Mouse (Mus musculus) heart, embryonic 11.5 days (tissue): ENCODE measurements around the gene Trank1. TPM values are rescaled to one million over a fixed set of nuclear protein-coding genes. Genes with fewer than 3 reads are reported as not detected.

Experiments
- ATAC-seq: fragments of 200-750 bp; cut with Nextera tagmentation; replicated peaks from 2 replicates; pipeline ENCODE4 v1.8.0; 2017; ENCODE audit warnings: moderate library complexity; ENCODE audit not compliant: insufficient number of reproducible peaks, low FRiP score, low TSS enrichment
- H3K27ac ChIP-seq: fragments of 300-500 bp; sonication (generic); 2 replicates; pipeline ENCODE4 v1.5.1; 2014; ENCODE audit warnings: mild to moderate bottlenecking, low read depth, low read length
- H3K27me3 ChIP-seq: fragments of 300-500 bp; sonication (generic); 2 replicates; pipeline ENCODE4 v1.6.1; 2014; ENCODE audit warnings: mild to moderate bottlenecking, low read length, mixed read lengths; ENCODE audit not compliant: control insufficient read depth, insufficient read depth
- H3K36me3 ChIP-seq: fragments of 300-500 bp; sonication (generic); 2 replicates; pipeline ENCODE4 v1.6.1; 2014; ENCODE audit warnings: mild to moderate bottlenecking, low read length, moderate library complexity, mixed read lengths; ENCODE audit not compliant: control insufficient read depth, insufficient read depth
- H3K4me1 ChIP-seq: fragments of 300-500 bp; sonication (generic); 2 replicates; pipeline ENCODE4 v1.6.1; 2014; ENCODE audit warnings: low read length; ENCODE audit not compliant: control insufficient read depth, insufficient read depth
- H3K4me2 ChIP-seq: fragments of 300-500 bp; sonication (generic); 2 replicates; pipeline ENCODE4 v1.6.1; 2014; ENCODE audit warnings: mild to moderate bottlenecking, moderate library complexity
- H3K4me3 ChIP-seq: fragments of 300-500 bp; sonication (generic); 2 replicates; pipeline ENCODE4 v1.5.1; 2014; ENCODE audit warnings: low read depth, low read length
- H3K9ac ChIP-seq: fragments of 300-500 bp; sonication (generic); 2 replicates; pipeline ENCODE4 v1.6.1; 2014; ENCODE audit warnings: mild to moderate bottlenecking, low read depth, low read length, moderate library complexity
- H3K9me3 ChIP-seq: fragments of 300-500 bp; sonication (generic); replicated peaks from 2 replicates; pipeline ENCODE4 v1.6.1; 2016; ENCODE audit warnings: low read length; ENCODE audit not compliant: control insufficient read depth
- WGBS: fragments of 180-500 bp; shearing (Covaris S2); extraction: QIAGEN DNeasy Blood & Tissue Kit; methylation state at CpG from one replicate; pipeline ENCODE4 v1.1.7; 2014; ENCODE audit not compliant: insufficient replicate concordance; 5-methylcytosine and 5-hydroxymethylcytosine counted together
- polyA plus RNA-seq: library from polyadenylated mRNA; unstranded; fragments of >200 nt; fragmentation: Nextera tagmentation; extraction: Ambion mirVana; gene quantifications from 2 replicates; pipeline ENCODE4 v1.2.1, GENCODE M21; 2014

Gene Trank1
- polyA plus RNA-seq, 1 experiment from 2014 or later: 0.11 TPM

DNA sequence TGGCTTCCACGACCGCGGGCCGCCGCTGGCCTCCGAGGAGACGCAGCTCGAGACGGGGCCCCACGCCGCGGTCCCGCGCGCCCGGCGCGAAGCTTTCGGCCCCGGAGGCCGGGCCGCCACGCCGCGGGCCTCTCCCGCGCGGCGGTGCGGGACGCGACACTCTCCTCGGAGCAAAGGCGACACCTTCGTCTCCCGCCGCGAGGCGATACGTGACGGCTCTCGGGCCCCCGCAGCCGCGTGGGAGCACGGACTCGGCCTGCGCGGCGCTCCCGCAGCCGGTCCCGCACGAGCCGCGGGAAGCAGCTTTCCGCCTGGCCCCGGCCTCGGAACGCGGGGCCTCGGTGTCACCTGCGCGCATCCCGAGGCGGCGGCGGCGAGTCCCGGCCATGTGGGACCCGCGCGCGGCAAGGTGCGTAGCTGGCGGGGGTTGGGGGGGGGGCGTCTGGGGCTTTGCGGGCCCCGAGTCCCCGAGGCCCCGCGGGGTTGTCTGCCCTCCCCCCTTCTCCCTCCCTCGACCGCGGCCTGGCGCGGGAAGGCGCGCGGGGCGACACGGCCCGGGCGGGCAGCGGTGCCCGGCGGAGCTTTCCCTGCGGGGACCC is 403 bp downstream of the Trank1 start:
- Histone ChIP-seq H3K36me3 (no peaks in the 10 kb centered on the region), H3K4me3 (peak overlapping the region; percentile 53), H3K9ac (peak overlapping the region; percentile 43; the same call in 1 of the 2 replicates), H3K9me3 (no peaks in the 10 kb centered on the region; the same call in 1 of the 2 replicates), H3K4me1 (peaks cover 11% of the 10 kb centered on the region), H3K27me3 (peaks cover 48% of the 10 kb centered on the region), H3K27ac (no peak overlapping the region), H3K4me2 (peak overlapping the region; percentile 90)
- no peak for ATAC-seq
- WGBS: 2% methylated on average over 73 of the region's 98 CpGs

DNA sequence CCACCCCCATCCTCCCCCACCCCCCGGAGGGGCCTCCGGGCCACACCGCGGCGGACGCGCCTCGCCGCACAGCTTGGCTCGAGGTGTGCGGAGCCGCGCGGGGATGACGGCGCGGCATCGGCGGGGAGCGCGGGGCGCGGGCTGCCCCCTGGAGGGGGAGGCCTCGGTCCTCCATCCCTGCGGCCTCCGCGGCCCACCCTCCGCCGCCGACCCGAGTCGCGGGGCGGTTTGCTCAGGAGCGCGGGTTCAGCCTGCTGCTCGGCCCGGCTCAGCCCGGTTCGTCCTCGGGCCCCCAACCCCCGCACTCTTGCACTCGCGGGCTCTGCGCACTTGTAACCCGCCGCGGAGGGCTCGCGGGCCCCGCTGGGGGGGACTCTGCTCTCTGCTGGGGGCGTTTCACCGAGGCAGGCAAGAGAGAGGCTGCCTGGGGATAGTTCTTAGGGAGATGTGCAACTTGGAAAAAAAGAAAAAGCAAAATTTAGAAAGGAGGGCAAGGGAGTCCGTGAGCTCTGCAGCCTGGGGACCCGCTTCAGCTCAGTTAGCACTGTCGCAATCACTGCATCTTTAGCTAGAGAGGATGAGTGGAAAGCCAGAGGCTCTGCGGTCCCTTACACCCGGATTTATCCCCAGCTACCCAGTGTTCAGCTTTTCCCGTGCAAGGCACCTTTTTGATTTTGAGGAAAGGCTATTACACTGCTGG is 1.1 kb downstream of the Trank1 start:
- Histone ChIP-seq H3K9ac (peak overlapping the region; percentile 43; the same call in 1 of the 2 replicates), H3K27ac (no peak overlapping the region), H3K36me3 (no peaks in the 10 kb centered on the region), H3K9me3 (no peaks in the 10 kb centered on the region; the same call in 1 of the 2 replicates), H3K4me2 (peak overlapping the region; percentile 90), H3K27me3 (peaks cover 48% of the 10 kb centered on the region), H3K4me1 (peaks cover 11% of the 10 kb centered on the region), H3K4me3 (peak overlapping the region; percentile 53)
- 1% methylated on average over 17 of the region's 59 CpGs for WGBS
- no peak for ATAC-seq

DNA sequence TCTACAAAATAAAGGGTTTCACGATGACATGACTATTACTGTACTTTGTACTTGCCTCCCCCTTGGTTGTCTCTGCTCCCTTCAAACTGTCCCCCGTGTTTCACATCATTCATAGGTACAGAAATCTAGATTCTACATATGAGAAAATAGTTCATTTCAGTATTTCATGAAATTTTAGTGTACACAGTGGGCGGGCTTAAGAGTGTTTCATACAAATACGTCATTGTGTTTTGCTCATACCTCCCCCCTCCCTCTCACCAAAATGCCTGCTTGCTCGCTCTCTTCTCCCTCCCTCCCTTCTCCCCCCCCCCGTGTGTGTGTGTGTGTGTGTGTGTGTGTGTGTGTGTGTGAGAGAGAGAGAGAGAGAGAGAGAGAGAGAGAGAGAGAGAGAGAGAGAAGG is 1.8 kb downstream of the Trank1 start:
- no peak overlapping the region for H3K4me3 ChIP-seq
- no peak for ATAC-seq
- peaks cover 48% of the 10 kb centered on the region for H3K27me3 ChIP-seq
- H3K4me2 ChIP-seq: no peak overlapping the region
- H3K36me3 ChIP-seq: no peaks in the 10 kb centered on the region
- no peaks in the 10 kb centered on the region; the same call in 1 of the 2 replicates for H3K9me3 ChIP-seq
- 18% methylated on average over 5 of the region's 6 CpGs for WGBS
- no peak overlapping the region for H3K27ac ChIP-seq
- no peak overlapping the region for H3K9ac ChIP-seq
- peaks cover 11% of the 10 kb centered on the region for H3K4me1 ChIP-seq

DNA sequence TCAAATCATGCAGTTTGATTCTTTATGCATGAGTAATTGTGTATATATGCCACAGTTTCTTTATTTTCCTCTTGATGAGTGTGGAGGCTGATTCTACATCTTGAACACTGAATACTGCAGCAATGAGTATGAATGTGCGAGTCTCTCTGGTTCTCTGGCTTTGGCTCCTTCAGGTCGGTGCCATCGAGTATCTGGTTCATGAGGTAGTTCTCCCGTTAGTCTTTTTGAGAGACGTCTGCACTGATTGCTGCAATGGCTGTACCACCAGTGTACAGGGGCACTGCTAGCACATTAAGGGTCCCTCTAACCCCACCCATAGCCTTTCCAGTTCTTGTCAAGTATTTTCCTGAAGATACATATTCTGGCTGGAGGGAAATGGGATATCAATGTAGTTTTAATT is 2.3 kb downstream of the Trank1 start:
- Histone ChIP-seq H3K4me3 (no peak overlapping the region), H3K9ac (no peak overlapping the region), H3K4me2 (no peak overlapping the region), H3K4me1 (peaks cover 11% of the 10 kb centered on the region), H3K36me3 (no peaks in the 10 kb centered on the region), H3K9me3 (no peaks in the 10 kb centered on the region; the same call in 1 of the 2 replicates), H3K27me3 (peaks cover 48% of the 10 kb centered on the region), H3K27ac (no peak overlapping the region)
- WGBS: 19% methylated on average over 5 of the region's 5 CpGs
- ATAC-seq: no peak

GRCm38 (mm10) chr9:111314219-111314618 is 2.7 kb downstream of the Trank1 start:
- no peak overlapping the region for H3K4me2 ChIP-seq
- H3K4me1 ChIP-seq: peaks cover 11% of the 10 kb centered on the region
- no peak overlapping the region for H3K4me3 ChIP-seq
- H3K9me3 ChIP-seq: no peaks in the 10 kb centered on the region; the same call in 1 of the 2 replicates
- no peak overlapping the region for H3K9ac ChIP-seq
- H3K27me3 ChIP-seq: peaks cover 44% of the 10 kb centered on the region
- 34% methylated on average over 5 of the region's 5 CpGs for WGBS
- no peak overlapping the region for H3K27ac ChIP-seq
- ATAC-seq: no peak
- H3K36me3 ChIP-seq: no peaks in the 10 kb centered on the region

DNA sequence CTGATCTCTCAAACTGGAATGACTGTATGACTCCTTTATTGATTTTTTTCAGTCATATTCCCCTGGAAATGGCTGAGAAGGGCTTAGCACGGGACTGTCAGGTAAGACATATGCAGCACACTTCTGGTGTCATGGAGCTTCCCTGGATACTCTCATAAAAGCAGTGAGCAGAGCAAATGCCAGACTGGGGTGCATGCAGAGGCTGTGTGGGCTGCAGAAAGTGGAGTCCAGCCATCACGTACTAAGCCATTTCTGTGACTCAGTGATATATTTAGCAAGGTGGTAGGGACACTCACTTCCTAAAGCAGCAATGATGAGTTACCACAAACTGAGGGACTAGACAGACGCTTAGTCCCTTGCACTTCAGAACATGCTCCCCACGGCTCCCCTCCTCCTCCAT is 9.4 kb downstream of the Trank1 start:
- Histone ChIP-seq H3K36me3 (no peaks in the 10 kb centered on the region), H3K9ac (no peak overlapping the region), H3K4me3 (no peak overlapping the region), H3K4me1 (no peaks in the 10 kb centered on the region), H3K4me2 (no peak overlapping the region), H3K27ac (no peak overlapping the region), H3K9me3 (no peaks in the 10 kb centered on the region), H3K27me3 (0 out of 2 replicates have a peak, but pooled peaks cover 2% of the 10 kb centered on the region)
- WGBS: 69% methylated on average over 4 of the region's 4 CpGs
- no peak for ATAC-seq

DNA sequence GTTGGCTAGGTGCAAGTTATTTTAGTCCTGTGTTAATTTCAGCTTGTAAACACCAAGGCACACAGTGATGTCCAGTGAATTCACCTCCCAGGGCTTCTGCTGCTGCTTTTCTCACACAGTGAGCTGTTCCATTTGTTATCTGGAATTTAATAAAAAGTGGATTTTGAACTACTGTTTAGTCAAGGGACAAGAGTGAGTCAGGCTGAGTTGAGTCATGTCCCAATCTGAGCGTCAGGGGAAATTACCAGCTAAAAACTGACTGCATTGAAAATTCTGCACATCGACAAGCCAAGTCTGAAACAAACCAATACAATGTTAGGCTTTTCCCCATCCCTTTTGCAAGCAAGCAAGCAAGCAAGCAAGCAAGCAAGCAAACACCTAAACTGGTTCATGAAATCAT is 13.3 kb downstream of the Trank1 start:
- H3K27ac ChIP-seq: no peak overlapping the region
- H3K9ac ChIP-seq: no peak overlapping the region
- 72% methylated on average over 2 of the region's 2 CpGs for WGBS
- ATAC-seq: no peak
- H3K36me3 ChIP-seq: no peaks in the 10 kb centered on the region
- H3K4me1 ChIP-seq: no peaks in the 10 kb centered on the region
- H3K27me3 ChIP-seq: 0 out of 2 replicates have a peak, but pooled peaks cover 2% of the 10 kb centered on the region
- no peak overlapping the region for H3K4me2 ChIP-seq
- no peak overlapping the region for H3K4me3 ChIP-seq
- no peaks in the 10 kb centered on the region for H3K9me3 ChIP-seq

GRCm38 (mm10) chr9:111329881-111330280 is 18.3 kb downstream of the Trank1 start:
- WGBS: 64% methylated on average over 4 of the region's 4 CpGs
- no peak overlapping the region for H3K9ac ChIP-seq
- no peaks in the 10 kb centered on the region for H3K9me3 ChIP-seq
- peaks cover 3% of the 10 kb centered on the region; the same call in 1 of the 2 replicates for H3K27me3 ChIP-seq
- no peak overlapping the region for H3K4me3 ChIP-seq
- no peak overlapping the region for H3K27ac ChIP-seq
- H3K4me1 ChIP-seq: no peaks in the 10 kb centered on the region
- ATAC-seq: no peak
- no peaks in the 10 kb centered on the region for H3K36me3 ChIP-seq
- no peak overlapping the region for H3K4me2 ChIP-seq
